Mouse (Mus musculus) forebrain, embryonic 12.5 days (tissue): ENCODE results near the gene Gpc6. TPM values are rescaled to one million over a fixed set of nuclear protein-coding genes. Genes with fewer than 3 reads are reported as not detected.

Source experiments
- ATAC-seq: fragments of 200-750 bp; cut with Nextera tagmentation; 2 replicates; pipeline ENCODE4 v1.8.0; 2017; ENCODE audit warnings: moderate TSS enrichment; ENCODE audit not compliant: low FRiP score
- H3K27ac ChIP-seq: fragments of 300-500 bp; sonication (generic); 2 replicates; pipeline ENCODE4 v1.5.1; 2016; ENCODE audit warnings: mild to moderate bottlenecking
- H3K27me3 ChIP-seq: fragments of 300-500 bp; sonication (generic); 2 replicates; pipeline ENCODE4 v1.6.1; 2016; ENCODE audit warnings: mild to moderate bottlenecking
- H3K36me3 ChIP-seq: fragments of 300-500 bp; sonication (generic); replicated peaks from 2 replicates; pipeline ENCODE4 v1.6.1; 2016; ENCODE audit warnings: mild to moderate bottlenecking
- H3K4me1 ChIP-seq: fragments of 300-500 bp; sonication (generic); 2 replicates; pipeline ENCODE4 v1.6.1; 2016
- H3K4me2 ChIP-seq: fragments of 300-500 bp; sonication (generic); 2 replicates; pipeline ENCODE4 v1.6.1; 2016; ENCODE audit warnings: mild to moderate bottlenecking, moderate library complexity
- H3K4me3 ChIP-seq: fragments of 300-500 bp; sonication (generic); replicated peaks from 2 replicates; pipeline ENCODE4 v1.5.1; 2016; ENCODE audit warnings: mild to moderate bottlenecking
- H3K9ac ChIP-seq: fragments of 300-500 bp; sonication (generic); 2 replicates; pipeline ENCODE4 v1.6.1; 2016; ENCODE audit warnings: mild to moderate bottlenecking
- H3K9me3 ChIP-seq: fragments of 300-500 bp; sonication (generic); 2 replicates; pipeline ENCODE4 v1.6.1; 2016
- WGBS: fragments of 180-500 bp; shearing (Covaris S2); methylation state at CpG from one replicate; pipeline ENCODE4 v1.1.7; 2016; 5-methylcytosine and 5-hydroxymethylcytosine counted together
- polyA plus RNA-seq: library from polyadenylated mRNA; unstranded; fragments of >200 nt; fragmentation: Nextera tagmentation; extraction: Ambion mirVana; gene quantifications from 2 replicates; pipeline ENCODE4 v1.2.1, GENCODE M21; 2016

The Gpc6 gene
- polyA plus RNA-seq, 1 experiment from 2014 or later = 37.7 TPM

- ATAC-seq = no peak
- Histone ChIP-seq H3K27me3 (no peaks in the 10 kb centered on the region), H3K4me1 (no peaks in the 10 kb centered on the region), H3K9ac (no peak overlapping the region), H3K4me2 (no peak overlapping the region), H3K9me3 (no peaks in the 10 kb centered on the region), H3K36me3 (no peaks in the 10 kb centered on the region), H3K27ac (no peak overlapping the region), H3K4me3 (no peak overlapping the region)
- WGBS = 84% methylated on average over 1 of the region's 1 CpGs
These were observed 718.0 kb downstream of the Gpc6 start for GRCm38 (mm10) chr14:117643069-117643468.

- H3K4me3 ChIP-seq = no peak overlapping the region
- H3K9ac ChIP-seq = no peak overlapping the region
- H3K36me3 ChIP-seq = no peaks in the 10 kb centered on the region
- no peak overlapping the region for H3K27ac ChIP-seq
- H3K4me2 ChIP-seq = no peak overlapping the region
- no peaks in the 10 kb centered on the region for H3K9me3 ChIP-seq
- H3K27me3 ChIP-seq = no peaks in the 10 kb centered on the region
- no peak for ATAC-seq
- 87% methylated on average over 9 of the region's 9 CpGs for WGBS
- H3K4me1 ChIP-seq = no peaks in the 10 kb centered on the region
These were observed 723.3 kb downstream of the Gpc6 start for GRCm38 (mm10) chr14:117648199-117648960.

GRCm38 (mm10) chr14:117650141-117650540 is 725.0 kb downstream of the Gpc6 start:
- Histone ChIP-seq H3K27me3 (no peaks in the 10 kb centered on the region), H3K4me2 (no peak overlapping the region), H3K4me1 (0 out of 2 replicates have a peak, but pooled peaks cover 1% of the 10 kb centered on the region), H3K27ac (no peak overlapping the region), H3K4me3 (no peak overlapping the region), H3K9me3 (no peaks in the 10 kb centered on the region), H3K9ac (no peak overlapping the region), H3K36me3 (no peaks in the 10 kb centered on the region)
- WGBS = 95% methylated on average over 4 of the region's 4 CpGs
- ATAC-seq = no peak

GRCm38 (mm10) chr14:117651271-117651670 is 726.2 kb downstream of the Gpc6 start:
- no peaks in the 10 kb centered on the region for H3K9me3 ChIP-seq
- WGBS = 83% methylated on average over 4 of the region's 4 CpGs
- no peak overlapping the region for H3K4me3 ChIP-seq
- peaks cover 7% of the 10 kb centered on the region; the same call in 1 of the 2 replicates for H3K4me1 ChIP-seq
- no peaks in the 10 kb centered on the region for H3K27me3 ChIP-seq
- no peak overlapping the region for H3K27ac ChIP-seq
- no peak for ATAC-seq
- H3K9ac ChIP-seq = no peak overlapping the region
- no peaks in the 10 kb centered on the region for H3K36me3 ChIP-seq
- H3K4me2 ChIP-seq = no peak overlapping the region

GRCm38 (mm10) chr14:117651938-117652337 is 726.8 kb downstream of the Gpc6 start:
- WGBS = 95% methylated on average over 2 of the region's 2 CpGs
- no peak overlapping the region for H3K27ac ChIP-seq
- no peak for ATAC-seq

GRCm38 (mm10) chr14:117655382-117655781 is 730.3 kb downstream of the Gpc6 start:
- H3K4me2 ChIP-seq = no peak overlapping the region
- no peak overlapping the region for H3K27ac ChIP-seq
- H3K4me3 ChIP-seq = no peak overlapping the region
- ATAC-seq = no peak
- H3K4me1 ChIP-seq = peaks cover 7% of the 10 kb centered on the region; the same call in 1 of the 2 replicates
- no peaks in the 10 kb centered on the region for H3K36me3 ChIP-seq
- no peaks in the 10 kb centered on the region for H3K27me3 ChIP-seq
- WGBS = 81% methylated on average over 6 of the region's 6 CpGs
- no peak overlapping the region for H3K9ac ChIP-seq
- H3K9me3 ChIP-seq = no peaks in the 10 kb centered on the region

More at GRCm38 (mm10) chr14:117651938-117652337, 726.8 kb downstream of the Gpc6 start:
- Histone ChIP-seq H3K4me2 (no peak overlapping the region), H3K27me3 (no peaks in the 10 kb centered on the region), H3K4me3 (no peak overlapping the region), H3K9ac (no peak overlapping the region), H3K9me3 (no peaks in the 10 kb centered on the region), H3K4me1 (peaks cover 7% of the 10 kb centered on the region; the same call in 1 of the 2 replicates), H3K36me3 (no peaks in the 10 kb centered on the region)

GRCm38 (mm10) chr14:117659198-117659761 is 734.2 kb downstream of the Gpc6 start:
- Histone ChIP-seq H3K27me3 (no peaks in the 10 kb centered on the region), H3K9me3 (no peaks in the 10 kb centered on the region), H3K4me2 (no peak overlapping the region), H3K4me1 (peaks cover 7% of the 10 kb centered on the region; the same call in 1 of the 2 replicates), H3K9ac (no peak overlapping the region), H3K27ac (no peak overlapping the region), H3K36me3 (no peaks in the 10 kb centered on the region), H3K4me3 (no peak overlapping the region)
- no peak for ATAC-seq
- 91% methylated on average over 8 of the region's 8 CpGs for WGBS

- 82% methylated on average over 4 of the region's 4 CpGs for WGBS
- Histone ChIP-seq H3K4me2 (no peak overlapping the region), H3K4me3 (no peak overlapping the region), H3K9me3 (no peaks in the 10 kb centered on the region), H3K9ac (no peak overlapping the region), H3K4me1 (peaks cover 2% of the 10 kb centered on the region; the same call in 1 of the 2 replicates), H3K27ac (no peak overlapping the region), H3K36me3 (no peaks in the 10 kb centered on the region), H3K27me3 (no peaks in the 10 kb centered on the region)
- no peak for ATAC-seq
These were observed 737.1 kb downstream of the Gpc6 start for GRCm38 (mm10) chr14:117662261-117662660.

- no peak for ATAC-seq
- Histone ChIP-seq H3K4me2 (no peak overlapping the region), H3K9ac (no peak overlapping the region), H3K27ac (no peak overlapping the region), H3K9me3 (no peaks in the 10 kb centered on the region), H3K27me3 (no peaks in the 10 kb centered on the region), H3K4me3 (no peak overlapping the region), H3K36me3 (no peaks in the 10 kb centered on the region), H3K4me1 (peaks cover 2% of the 10 kb centered on the region; the same call in 1 of the 2 replicates)
- 54% methylated on average over 4 of the region's 4 CpGs for WGBS
These were observed 739.7 kb downstream of the Gpc6 start for GRCm38 (mm10) chr14:117664796-117665195.

GRCm38 (mm10) chr14:117666126-117666525 is 741.0 kb downstream of the Gpc6 start:
- Histone ChIP-seq H3K27ac (no peak overlapping the region), H3K27me3 (no peaks in the 10 kb centered on the region), H3K4me3 (no peak overlapping the region), H3K4me2 (no peak overlapping the region), H3K36me3 (no peaks in the 10 kb centered on the region), H3K9me3 (no peaks in the 10 kb centered on the region), H3K4me1 (peaks cover 2% of the 10 kb centered on the region; the same call in 1 of the 2 replicates), H3K9ac (no peak overlapping the region)
- WGBS = 95% methylated on average over 2 of the region's 2 CpGs
- no peak for ATAC-seq

- no peak overlapping the region for H3K9ac ChIP-seq
- no peaks in the 10 kb centered on the region for H3K36me3 ChIP-seq
- no peak overlapping the region for H3K4me2 ChIP-seq
- H3K4me1 ChIP-seq = no peaks in the 10 kb centered on the region
- no peak for ATAC-seq
- H3K27me3 ChIP-seq = no peaks in the 10 kb centered on the region
- 94% methylated on average over 7 of the region's 7 CpGs for WGBS
- no peaks in the 10 kb centered on the region for H3K9me3 ChIP-seq
- H3K4me3 ChIP-seq = no peak overlapping the region
- H3K27ac ChIP-seq = no peak overlapping the region
These were observed 748.4 kb downstream of the Gpc6 start for GRCm38 (mm10) chr14:117673541-117673940.

GRCm38 (mm10) chr14:117674482-117674881 is 749.4 kb downstream of the Gpc6 start:
- Histone ChIP-seq H3K27me3 (no peaks in the 10 kb centered on the region), H3K4me3 (no peak overlapping the region), H3K4me1 (no peaks in the 10 kb centered on the region), H3K27ac (no peak overlapping the region), H3K4me2 (no peak overlapping the region), H3K9me3 (no peaks in the 10 kb centered on the region), H3K36me3 (no peaks in the 10 kb centered on the region), H3K9ac (no peak overlapping the region)
- 82% methylated on average over 3 of the region's 3 CpGs for WGBS
- no peak for ATAC-seq

GRCm38 (mm10) chr14:117679926-117680325 is 754.8 kb downstream of the Gpc6 start:
- Histone ChIP-seq H3K27me3 (no peaks in the 10 kb centered on the region), H3K4me1 (peaks cover 2% of the 10 kb centered on the region), H3K9ac (no peak overlapping the region), H3K27ac (no peak overlapping the region), H3K4me2 (no peak overlapping the region), H3K9me3 (no peaks in the 10 kb centered on the region), H3K36me3 (no peaks in the 10 kb centered on the region), H3K4me3 (no peak overlapping the region)
- 82% methylated on average over 3 of the region's 3 CpGs for WGBS
- ATAC-seq = no peak
